Mouse (Mus musculus) cortical plate, adult 2 months (tissue): ENCODE results near the gene Ptprt. TPM values are rescaled to one million over a fixed set of nuclear protein-coding genes. Genes with fewer than 3 reads are reported as not detected.

ENCODE experiments used
- H3K27ac ChIP-seq: fragments of 200-500 bp; 2 replicates; pipeline ENCODE4 v1.5.1; 2012; ENCODE audit warnings: low read length, control low read depth, inconsistent platforms; ENCODE audit not compliant: insufficient read depth
- H3K4me1 ChIP-seq: fragments of 200-500 bp; 2 replicates; pipeline ENCODE4 v1.6.1; 2011; ENCODE audit warnings: low read length; ENCODE audit not compliant: control insufficient read depth, insufficient read depth
- H3K4me3 ChIP-seq: fragments of 200-500 bp; 2 replicates; pipeline ENCODE4 v1.5.1; 2011; ENCODE audit warnings: mild to moderate bottlenecking, low read length, control low read depth; ENCODE audit not compliant: insufficient read depth
- CTCF ChIP-seq: fragments of 200-500 bp; IDR thresholded peaks from 2 replicates; pipeline ENCODE4 v1.5.1; 2011; ENCODE audit warnings: mild to moderate bottlenecking, control low read depth, low read length; ENCODE audit not compliant: insufficient read depth; ENCODE audit errors: extremely low read depth
- POLR2A ChIP-seq: fragments of 200-500 bp; IDR thresholded peaks from 2 replicates; pipeline ENCODE4 v1.6.1; 2011; ENCODE audit warnings: mild to moderate bottlenecking, low read length, control low read depth; ENCODE audit not compliant: insufficient read depth; ENCODE audit errors: extremely low read depth
- polyA plus RNA-seq: library from polyadenylated mRNA; depleted of rRNA; stranded (reverse); fragments of >200 nt; gene quantifications from 2 replicates; pipeline ENCODE4 v1.2.3, GENCODE M21; 2012

The Ptprt gene
- polyA plus RNA-seq, 1 experiment = 24.0 TPM

GRCm38 (mm10) chr2:162660231-162660940 lies 561 bp downstream of the Ptprt start:
- Histone ChIP-seq H3K4me1 (peaks cover 5% of the 10 kb centered on the region; the same call in 1 of the 2 replicates), H3K4me3 (peak overlapping the region; percentile 92), H3K27ac (0 out of 2 replicates have a peak overlapping the region, but pooled peaks have one; percentile 7)
- TF ChIP-seq CTCF (no peak), POLR2A (no peak)

GRCm38 (mm10) chr2:162658997-162659396 lies 1.9 kb downstream of the Ptprt start:
- H3K4me3 ChIP-seq = peak overlapping the region; percentile 92
- H3K27ac ChIP-seq = no peak overlapping the region
- TF ChIP-seq POLR2A = no peak
- peak; percentile 86 for TF ChIP-seq CTCF
- peaks cover 5% of the 10 kb centered on the region; the same call in 1 of the 2 replicates for H3K4me1 ChIP-seq

GRCm38 (mm10) chr2:162657541-162657940 lies 3.4 kb downstream of the Ptprt start:
- H3K4me1 ChIP-seq = peaks cover 5% of the 10 kb centered on the region; the same call in 1 of the 2 replicates
- peak overlapping the region; percentile 5; the same call in 1 of the 2 replicates for H3K4me3 ChIP-seq
- no peak for TF ChIP-seq POLR2A
- no peak for TF ChIP-seq CTCF
- no peak overlapping the region for H3K27ac ChIP-seq

- no peak overlapping the region for H3K4me3 ChIP-seq
- TF ChIP-seq POLR2A (no peak), CTCF (no peak)
- peaks cover 5% of the 10 kb centered on the region; the same call in 1 of the 2 replicates for H3K4me1 ChIP-seq
- no peak overlapping the region for H3K27ac ChIP-seq
Observed at GRCm38 (mm10) chr2:162654416-162654815, 6.5 kb downstream of the Ptprt start.

GRCm38 (mm10) chr2:162638676-162639075 lies 22.3 kb downstream of the Ptprt start:
- H3K27ac ChIP-seq = no peak overlapping the region
- TF ChIP-seq POLR2A = no peak
- no peak for TF ChIP-seq CTCF
- no peak overlapping the region for H3K4me3 ChIP-seq
- H3K4me1 ChIP-seq = no peaks in the 10 kb centered on the region

DNA sequence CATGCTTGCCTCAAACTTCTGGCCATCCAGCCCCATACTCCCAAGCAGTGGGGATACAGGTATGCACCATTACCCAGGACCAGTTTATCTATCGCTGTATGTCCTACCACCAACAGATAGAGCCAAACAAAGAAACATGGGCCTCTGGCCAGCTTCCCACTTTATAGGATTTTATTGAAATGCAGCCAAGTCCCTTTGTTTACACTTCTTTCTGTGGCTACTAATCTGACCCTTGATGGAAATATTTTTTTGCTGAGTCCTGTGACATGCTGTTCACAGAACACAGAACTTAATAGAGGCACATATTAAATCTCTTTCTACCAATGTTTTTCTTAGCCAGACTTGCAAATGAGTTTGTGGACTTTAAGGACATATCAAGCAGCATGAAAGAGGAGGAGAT lies 23.4 kb downstream of the Ptprt start:
- Histone ChIP-seq H3K4me3 (no peak overlapping the region), H3K27ac (no peak overlapping the region), H3K4me1 (no peaks in the 10 kb centered on the region)
- no peak for TF ChIP-seq CTCF
- no peak for TF ChIP-seq POLR2A

GRCm38 (mm10) chr2:162636387-162637009 lies 24.4 kb downstream of the Ptprt start:
- Histone ChIP-seq H3K27ac (no peak overlapping the region; the same call in 1 of the 2 replicates), H3K4me1 (no peaks in the 10 kb centered on the region), H3K4me3 (no peak overlapping the region)
- no peak for TF ChIP-seq POLR2A
- TF ChIP-seq CTCF = no peak

DNA sequence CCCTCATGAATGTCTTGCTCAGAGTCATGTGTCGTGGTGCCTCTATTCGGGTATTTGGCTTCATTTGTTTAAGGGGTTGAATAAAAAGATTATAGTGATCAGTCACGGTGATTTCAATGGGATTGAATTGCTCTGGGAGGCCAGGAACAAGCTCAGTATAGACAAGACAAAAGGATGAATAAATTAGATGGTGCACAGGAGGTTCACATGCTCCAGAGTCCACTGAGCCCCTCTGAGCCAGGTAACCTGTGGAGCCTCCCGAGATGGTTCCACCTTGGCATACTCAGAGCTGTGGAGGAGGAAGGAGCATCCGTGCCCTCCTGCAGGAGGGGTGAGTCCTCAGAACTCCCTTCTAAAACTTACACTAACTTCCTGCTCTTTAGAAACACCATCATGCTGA lies 26.0 kb downstream of the Ptprt start:
- H3K4me3 ChIP-seq = no peak overlapping the region
- H3K4me1 ChIP-seq = no peaks in the 10 kb centered on the region
- H3K27ac ChIP-seq = no peak overlapping the region
- TF ChIP-seq POLR2A = no peak
- no peak for TF ChIP-seq CTCF

DNA sequence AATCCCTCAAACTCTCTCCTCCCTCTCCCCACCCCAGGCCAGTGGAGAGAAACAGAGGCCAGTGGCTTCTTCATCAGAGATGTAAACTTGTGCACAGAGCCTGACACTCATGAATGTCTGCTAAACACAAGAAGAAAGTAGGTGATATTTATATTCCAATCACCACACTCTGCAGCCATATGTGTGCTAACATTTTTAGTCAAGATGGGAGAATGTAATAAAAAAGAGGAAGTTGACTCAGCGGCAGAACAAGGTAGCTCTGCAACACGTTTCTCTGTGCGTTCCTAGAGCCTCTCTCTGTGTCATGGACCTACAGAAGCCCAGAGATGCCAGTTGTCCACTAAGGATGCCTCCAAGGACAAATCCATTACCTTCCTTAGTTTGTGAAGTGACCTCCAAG lies 34.9 kb downstream of the Ptprt start:
- Histone ChIP-seq H3K4me1 (peaks cover 2% of the 10 kb centered on the region), H3K27ac (no peak overlapping the region), H3K4me3 (no peak overlapping the region)
- TF ChIP-seq CTCF = no peak
- no peak for TF ChIP-seq POLR2A

GRCm38 (mm10) chr2:162624707-162625106 lies 36.2 kb downstream of the Ptprt start:
- peaks cover 2% of the 10 kb centered on the region for H3K4me1 ChIP-seq
- H3K4me3 ChIP-seq = no peak overlapping the region
- no peak overlapping the region for H3K27ac ChIP-seq
- TF ChIP-seq POLR2A (no peak), CTCF (no peak)
